Mouse (Mus musculus) embryonic fibroblast, embryonic 13.5 days (primary cell): ENCODE measurements around the gene Osbpl10. TPM values are rescaled to one million over a fixed set of nuclear protein-coding genes. Genes with fewer than 3 reads are reported as not detected.

ENCODE experiments used
- H3K27ac ChIP-seq: 2 replicates; pipeline ENCODE4 v1.5.1; 2012; ENCODE audit warnings: low read length, control low read depth, inconsistent platforms; ENCODE audit not compliant: insufficient read depth
- H3K4me1 ChIP-seq: 2 replicates; pipeline ENCODE4 v1.6.1; 2011; ENCODE audit warnings: low read length; ENCODE audit not compliant: control insufficient read depth, insufficient read depth
- H3K4me3 ChIP-seq: 2 replicates; pipeline ENCODE4 v1.5.1; 2011; ENCODE audit warnings: mild to moderate bottlenecking, control low read depth, low read length; ENCODE audit not compliant: insufficient read depth
- CTCF ChIP-seq: IDR thresholded peaks from 2 replicates; pipeline ENCODE4 v1.5.1; 2011; ENCODE audit warnings: mild to moderate bottlenecking, control low read depth, low read length, moderate library complexity, borderline replicate concordance; ENCODE audit not compliant: insufficient read depth
- POLR2A ChIP-seq: IDR thresholded peaks from 2 replicates; pipeline ENCODE4 v1.6.1; 2011; ENCODE audit warnings: low read depth, mild to moderate bottlenecking, control low read depth, low read length, moderate library complexity
- polyA plus RNA-seq: library from polyadenylated mRNA; stranded (reverse); fragments of >200 nt; gene quantifications from 2 replicates; pipeline ENCODE4 v1.2.4, GENCODE M21; 2011; ENCODE audit warnings: low read depth; ENCODE audit not compliant: missing spikeins, insufficient read length

The Osbpl10 gene
- polyA plus RNA-seq, 1 experiment: 3.1 TPM

DNA sequence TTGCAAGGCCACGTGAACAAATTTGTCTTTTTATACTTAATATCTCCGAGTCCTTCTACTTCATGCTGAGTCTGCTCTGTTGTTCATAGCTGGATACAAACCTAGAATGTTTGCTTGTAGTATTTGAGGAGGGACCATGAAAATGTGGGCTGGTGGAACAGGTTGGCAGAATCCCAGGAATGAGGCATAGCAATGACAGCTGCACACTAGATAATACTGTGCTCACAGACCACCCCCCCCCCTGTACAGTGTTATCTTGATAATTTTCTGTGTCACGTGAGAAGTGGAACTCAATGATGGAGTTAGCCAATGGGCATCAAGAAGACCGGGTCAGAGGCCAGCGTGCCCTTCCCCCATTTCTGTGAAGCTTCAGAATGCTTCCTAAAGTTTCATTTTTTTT lies 227.8 kb downstream of the Osbpl10 start:
- Histone ChIP-seq H3K27ac (no peak overlapping the region), H3K4me1 (no peaks in the 10 kb centered on the region), H3K4me3 (no peak overlapping the region)
- TF ChIP-seq CTCF (no peak), POLR2A (no peak)

DNA sequence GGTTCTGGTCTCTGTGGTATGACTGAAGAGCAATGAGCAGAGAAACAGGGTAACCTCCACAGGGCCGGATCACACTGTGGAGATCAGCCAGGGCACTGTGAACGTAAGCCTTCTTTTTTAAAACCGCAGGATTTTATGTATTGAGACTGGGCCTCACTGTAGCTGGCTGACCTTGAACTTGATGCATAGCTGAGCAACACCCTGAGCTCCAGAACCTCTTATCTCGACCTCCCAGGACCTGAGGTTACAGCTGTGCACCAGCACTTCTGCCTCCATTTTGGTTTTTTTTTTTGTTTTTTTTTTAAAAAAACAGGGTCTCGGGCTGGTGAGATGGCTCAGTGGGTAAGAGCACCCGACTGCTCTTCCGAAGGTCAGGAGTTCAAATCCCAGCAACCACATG lies 231.4 kb downstream of the Osbpl10 start:
- Histone ChIP-seq H3K27ac (no peak overlapping the region), H3K4me1 (no peaks in the 10 kb centered on the region), H3K4me3 (no peak overlapping the region)
- TF ChIP-seq POLR2A: no peak
- no peak for TF ChIP-seq CTCF

- no peak for TF ChIP-seq POLR2A
- H3K4me3 ChIP-seq: no peak overlapping the region
- no peaks in the 10 kb centered on the region for H3K4me1 ChIP-seq
- H3K27ac ChIP-seq: no peak overlapping the region
These were observed 232.2 kb downstream of the Osbpl10 start for GRCm38 (mm10) chr9:115210535-115210934.

DNA sequence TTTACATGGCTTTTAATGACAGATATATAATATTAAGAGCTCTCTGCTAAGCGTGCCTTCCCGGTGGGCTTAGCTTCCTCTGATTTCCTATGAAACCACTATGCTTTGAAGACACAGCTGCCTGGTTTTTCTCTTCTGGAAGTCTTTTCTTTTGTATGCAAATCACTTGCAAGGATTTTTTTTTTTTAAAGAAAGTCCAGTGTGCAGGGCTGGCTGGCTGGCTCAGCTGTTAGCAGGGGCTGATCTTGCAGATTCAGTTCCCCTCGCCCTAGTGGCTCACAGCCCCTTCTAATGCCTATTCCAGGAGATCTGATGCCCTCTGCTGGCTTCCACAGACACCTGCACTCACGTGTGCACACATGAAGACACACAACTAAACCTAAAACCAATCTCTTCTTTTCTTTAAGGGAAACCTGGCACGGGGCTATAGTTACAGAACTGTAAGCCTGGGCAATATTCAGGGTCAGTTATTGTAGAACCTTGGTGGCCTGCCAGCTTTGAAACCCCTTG lies 235.4 kb downstream of the Osbpl10 start:
- no peak for TF ChIP-seq CTCF
- no peak for TF ChIP-seq POLR2A
- no peak overlapping the region for H3K27ac ChIP-seq
- H3K4me1 ChIP-seq: no peaks in the 10 kb centered on the region
- no peak overlapping the region for H3K4me3 ChIP-seq

- H3K27ac ChIP-seq: no peak overlapping the region
- TF ChIP-seq POLR2A (no peak), CTCF (no peak)
- no peaks in the 10 kb centered on the region for H3K4me1 ChIP-seq
- H3K4me3 ChIP-seq: no peak overlapping the region
These were observed 236.5 kb downstream of the Osbpl10 start for GRCm38 (mm10) chr9:115214572-115215571.

GRCm38 (mm10) chr9:115215830-115216701 lies 237.7 kb downstream of the Osbpl10 start:
- H3K4me3 ChIP-seq: no peak overlapping the region
- no peak overlapping the region for H3K27ac ChIP-seq
- TF ChIP-seq POLR2A: no peak
- TF ChIP-seq CTCF: no peak
- no peaks in the 10 kb centered on the region for H3K4me1 ChIP-seq

DNA sequence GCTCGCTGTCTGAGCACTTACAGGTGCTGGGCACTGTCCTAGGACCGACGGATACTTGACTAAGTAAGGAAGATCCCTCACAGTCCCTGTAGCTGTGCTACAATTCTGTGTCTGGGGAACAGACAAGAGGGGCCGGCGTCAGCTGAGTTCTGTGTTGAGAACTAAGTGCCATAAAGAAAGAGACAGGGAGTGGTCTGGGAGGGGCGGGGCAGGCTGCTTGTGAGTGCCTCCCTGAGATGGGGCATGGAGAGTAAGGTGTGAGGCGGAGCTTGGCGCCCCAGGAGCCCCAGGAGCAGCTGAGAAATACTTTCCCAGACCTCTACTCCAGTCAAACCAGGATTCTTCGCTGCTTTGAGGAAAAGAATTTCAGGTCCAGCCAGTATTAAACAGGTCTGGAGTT lies 239.6 kb downstream of the Osbpl10 start:
- no peak overlapping the region for H3K27ac ChIP-seq
- no peak for TF ChIP-seq POLR2A
- no peak for TF ChIP-seq CTCF
- H3K4me3 ChIP-seq: no peak overlapping the region
- H3K4me1 ChIP-seq: no peaks in the 10 kb centered on the region

DNA sequence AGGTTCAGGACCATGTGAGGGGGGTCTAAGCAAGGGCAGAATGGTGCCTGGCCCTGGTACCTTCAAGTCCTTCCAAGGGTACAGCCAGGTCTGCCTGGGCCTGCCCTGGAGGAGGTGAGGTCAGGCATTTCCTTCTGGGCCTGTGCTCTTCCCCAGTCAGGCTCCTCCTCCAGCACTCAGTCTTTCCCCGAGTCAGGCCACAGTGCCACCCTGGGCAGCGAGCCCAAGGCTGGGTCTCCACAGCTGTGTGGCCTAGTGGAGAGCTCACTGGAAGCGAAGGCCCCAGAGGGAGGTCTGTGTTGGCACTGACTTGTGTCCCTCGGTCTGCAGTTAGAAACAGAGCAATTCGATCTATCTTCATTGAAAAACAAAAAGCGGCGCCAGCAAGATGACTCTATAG lies 242.1 kb downstream of the Osbpl10 start:
- Histone ChIP-seq H3K27ac (no peak overlapping the region), H3K4me3 (no peak overlapping the region), H3K4me1 (no peaks in the 10 kb centered on the region)
- no peak for TF ChIP-seq CTCF
- no peak for TF ChIP-seq POLR2A

DNA sequence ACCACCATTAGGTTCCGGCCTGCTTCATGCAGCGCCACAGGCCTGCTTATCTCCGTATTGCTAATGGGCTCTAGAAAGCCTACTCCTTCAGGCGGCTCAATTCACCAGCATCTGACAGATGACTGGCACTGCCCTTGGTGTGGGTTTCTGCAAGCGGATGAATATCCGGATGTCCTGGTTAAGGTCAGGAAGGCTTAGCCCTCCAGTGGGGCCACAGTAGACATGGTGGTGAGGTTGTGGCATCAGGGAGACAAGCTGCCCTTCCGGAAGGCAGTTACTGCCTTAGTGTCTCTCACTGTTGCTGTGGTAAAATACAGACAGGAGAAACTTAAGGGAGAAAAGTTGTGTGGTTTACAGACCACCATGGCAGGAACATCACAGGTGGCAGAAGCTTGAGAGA lies 242.9 kb downstream of the Osbpl10 start:
- H3K4me1 ChIP-seq: no peaks in the 10 kb centered on the region
- H3K27ac ChIP-seq: no peak overlapping the region
- no peak for TF ChIP-seq CTCF
- TF ChIP-seq POLR2A: no peak
- no peak overlapping the region for H3K4me3 ChIP-seq
